Mouse (Mus musculus) hindbrain, embryonic 16.5 days (tissue): Measurements from ENCODE around the gene Poc1a. TPM values are rescaled to one million over a fixed set of nuclear protein-coding genes. Genes with fewer than 3 reads are reported as not detected.

ENCODE experiments used
- polyA plus RNA-seq: library from polyadenylated mRNA; unstranded; fragments of >200 nt; fragmentation: Nextera tagmentation; extraction: Ambion mirVana; gene quantifications from 2 replicates; pipeline ENCODE4 v1.2.1, GENCODE M21; 2015

Poc1a gene
- polyA plus RNA-seq, 1 experiment from 2014 or later = 8.9 TPM

Other genes starting within 250 kb of the Poc1a start
- 1.3 and 1.5 TPM in 2 replicates for gene Col6a4, start 184.3 kb upstream of the Poc1a start, polyA plus RNA-seq
- gene Glyctk, start 122.9 kb upstream of the Poc1a start, polyA plus RNA-seq = 2.1 TPM in 2 replicates
- 26.7 and 30.6 TPM in 2 replicates for gene Wdr82, start 110.1 kb upstream of the Poc1a start, polyA plus RNA-seq
- gene Ppm1m, start 81.3 kb upstream of the Poc1a start, polyA plus RNA-seq = 20.9 TPM in 2 replicates
- gene Twf2, start 78.0 kb upstream of the Poc1a start, polyA plus RNA-seq = 49.9 and 50.3 TPM in 2 replicates
- 0.04 and 0.09 TPM in 2 replicates for gene Tlr9, start 58.5 kb upstream of the Poc1a start, polyA plus RNA-seq
- gene Alas1, start 32.4 kb upstream of the Poc1a start, polyA plus RNA-seq = 105 and 112 TPM in 2 replicates
- gene Dusp7, start 87.6 kb downstream of the Poc1a start, polyA plus RNA-seq = 12.5 and 13.1 TPM in 2 replicates
- gene Rpl29, start 148.4 kb downstream of the Poc1a start, polyA plus RNA-seq = 603 and 620 TPM in 2 replicates
- gene Acy1, start 157.3 kb downstream of the Poc1a start, polyA plus RNA-seq = 26.2 and 26.6 TPM in 2 replicates
- 12.1 and 13.2 TPM in 2 replicates for gene Abhd14b, start 166.4 kb downstream of the Poc1a start, polyA plus RNA-seq
- gene Abhd14a, start 166.6 kb downstream of the Poc1a start, polyA plus RNA-seq = 83.8 and 87.8 TPM in 2 replicates
- gene Pcbp4, start 172.2 kb downstream of the Poc1a start, polyA plus RNA-seq = 228 and 235 TPM in 2 replicates
- 1.3 and 1.4 TPM in 2 replicates for gene Gpr62, start 184.9 kb downstream of the Poc1a start, polyA plus RNA-seq
- gene Rrp9, start 194.9 kb downstream of the Poc1a start, polyA plus RNA-seq = 43.1 and 43.9 TPM in 2 replicates
- 1.3 TPM in 2 replicates for gene Parp3, start 195.9 kb downstream of the Poc1a start, polyA plus RNA-seq
- not detected in 2 replicates for gene Iqcf1, start 218.9 kb downstream of the Poc1a start, polyA plus RNA-seq
- gene Iqcf5, start 233.5 kb downstream of the Poc1a start, polyA plus RNA-seq = not detected in 2 replicates